Mouse (Mus musculus) G1E (cell line): Measurements from ENCODE around the gene Tnfrsf13c.

Source experiments
- CTCF ChIP-seq: IDR thresholded peaks from 2 replicates; pipeline ENCODE4 v1.5.1; 2012; ENCODE audit warnings: low read depth, low read length, inconsistent platforms, mixed read lengths
- POLR2AphosphoS5 ChIP-seq: IDR thresholded peaks from 2 replicates; pipeline ENCODE4 v1.6.1; 2012; ENCODE audit warnings: low read depth, low read length, inconsistent platforms; ENCODE audit not compliant: insufficient replicate concordance

GRCm38 (mm10) chr15:82217039-82217438, 7.1 kb downstream of the Tnfrsf13c start:
- no peak for TF ChIP-seq CTCF
- TF ChIP-seq POLR2AphosphoS5: no peak
